Mouse (Mus musculus) cortical plate, adult 2 months (tissue): ENCODE measurements around the gene Nr4a3.

Experiments used
- CTCF ChIP-seq: fragments of 200-500 bp; IDR thresholded peaks from 2 replicates; pipeline ENCODE4 v1.5.1; 2011; ENCODE audit warnings: mild to moderate bottlenecking, control low read depth, low read length; ENCODE audit not compliant: insufficient read depth; ENCODE audit errors: extremely low read depth
- POLR2A ChIP-seq: fragments of 200-500 bp; IDR thresholded peaks from 2 replicates; pipeline ENCODE4 v1.6.1; 2011; ENCODE audit warnings: mild to moderate bottlenecking, low read length, control low read depth; ENCODE audit not compliant: insufficient read depth; ENCODE audit errors: extremely low read depth

- TF ChIP-seq POLR2A (no peak), CTCF (no peak)
Observed at GRCm38 (mm10) chr4:48131606-48132005, 86.7 kb downstream of the Nr4a3 start.
